Mouse (Mus musculus): ENCODE measurements around the gene Sema6d.

The Sema6d gene

DNA sequence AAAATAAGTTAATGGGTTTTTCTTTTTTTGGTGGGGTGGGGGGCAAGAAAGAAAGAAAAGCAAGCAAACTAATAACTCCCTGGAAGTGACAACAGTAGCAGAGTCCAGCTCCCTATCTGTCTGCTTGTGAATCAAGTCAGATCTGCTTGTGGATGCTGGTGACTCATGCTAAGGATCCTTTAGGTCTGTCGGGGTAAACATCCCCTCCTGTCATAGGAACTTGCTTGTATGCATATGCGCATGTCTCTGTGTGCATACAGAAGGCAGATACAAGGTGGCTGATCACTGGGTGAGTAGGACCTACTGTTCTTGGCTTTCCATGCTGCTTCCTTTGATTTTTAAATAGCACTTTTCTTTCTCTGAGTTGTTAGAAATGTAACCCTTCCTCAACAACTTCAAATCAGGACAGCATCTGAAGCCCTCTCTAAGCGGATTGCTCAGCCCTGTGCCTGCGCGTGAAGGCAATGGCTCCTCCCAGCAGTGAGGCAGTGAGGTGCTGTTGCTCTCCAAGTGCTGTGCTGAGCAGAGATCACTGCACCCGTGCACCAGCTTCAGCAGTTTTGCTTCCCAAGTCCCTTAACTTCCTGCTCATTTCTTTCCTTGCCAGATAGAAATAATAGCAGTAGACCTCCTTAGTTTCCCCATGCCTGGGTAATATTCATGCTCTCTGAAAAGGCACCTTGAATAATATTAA lies 550.9 kb downstream of the Sema6d start:
- DNase-seq (ENCODE audit: inconsistent age in 2 of 2, low spot score in 1 of 2), result no peak

DNA sequence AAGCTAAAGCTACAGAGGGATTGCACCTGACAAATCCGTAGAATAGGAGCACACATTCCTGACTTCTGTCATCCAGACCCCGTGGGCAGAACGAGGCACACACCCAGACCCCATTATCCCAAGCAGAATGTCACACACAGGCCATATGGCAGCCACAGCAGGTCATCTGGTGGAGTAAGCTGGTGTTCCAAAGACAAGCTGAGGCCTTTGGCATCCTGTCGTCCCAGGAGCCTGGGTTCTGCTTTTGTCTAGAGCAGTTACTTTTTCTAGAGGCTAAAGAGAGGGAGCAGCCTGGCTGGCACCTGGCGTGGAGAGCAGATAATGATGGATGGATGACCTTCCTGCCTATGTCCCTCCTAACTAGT lies 551.4 kb downstream of the Sema6d start:
- DNase-seq (ENCODE audit: inconsistent age in 2 of 2, low spot score in 1 of 2), result peak in 1 of 2 experiments; percentile 32

- DNase-seq (ENCODE audit: inconsistent age in 2 of 2, low spot score in 1 of 2), result no peak
Measured at GRCm38 (mm10) chr2:124642131-124642530, 552.4 kb downstream of the Sema6d start.

DNA sequence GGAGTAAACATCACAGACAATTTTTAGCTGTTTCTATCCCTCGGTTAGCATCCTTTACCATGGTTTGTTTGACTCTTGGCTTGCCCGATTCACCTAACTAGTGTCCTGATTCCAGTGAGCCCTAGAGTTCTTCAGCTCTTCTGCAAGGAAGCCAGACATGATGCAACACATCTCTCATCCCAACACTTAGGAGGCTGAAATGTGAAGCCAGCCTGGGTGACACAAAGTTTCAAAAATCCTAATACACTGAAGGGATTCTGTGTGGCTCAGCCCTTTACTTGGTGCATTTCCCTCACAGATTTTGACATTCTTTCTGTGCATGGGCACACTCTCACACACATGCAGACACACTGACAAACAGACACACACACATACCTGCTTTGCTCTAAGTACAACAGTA lies 560.8 kb downstream of the Sema6d start:
- DNase-seq (ENCODE audit: inconsistent age in 2 of 2, low spot score in 1 of 2), result no peak

- DNase-seq (ENCODE audit: inconsistent age in 2 of 2, low spot score in 1 of 2), result peak in 1 of 2 experiments; percentile 8
Measured at GRCm38 (mm10) chr2:124651146-124651545, 561.4 kb downstream of the Sema6d start.

GRCm38 (mm10) chr2:124653161-124653560 lies 563.4 kb downstream of the Sema6d start:
- DNase-seq (ENCODE audit: inconsistent age in 2 of 2, low spot score in 1 of 2), result no peak

GRCm38 (mm10) chr2:124657358-124657757 lies 567.6 kb downstream of the Sema6d start:
- no peak for DNase-seq (ENCODE audit: inconsistent age in 2 of 2, low spot score in 1 of 2)

- no peak for DNase-seq (ENCODE audit: inconsistent age in 2 of 2, low spot score in 1 of 2)
Measured at GRCm38 (mm10) chr2:124658374-124658773, 568.6 kb downstream of the Sema6d start.

DNA sequence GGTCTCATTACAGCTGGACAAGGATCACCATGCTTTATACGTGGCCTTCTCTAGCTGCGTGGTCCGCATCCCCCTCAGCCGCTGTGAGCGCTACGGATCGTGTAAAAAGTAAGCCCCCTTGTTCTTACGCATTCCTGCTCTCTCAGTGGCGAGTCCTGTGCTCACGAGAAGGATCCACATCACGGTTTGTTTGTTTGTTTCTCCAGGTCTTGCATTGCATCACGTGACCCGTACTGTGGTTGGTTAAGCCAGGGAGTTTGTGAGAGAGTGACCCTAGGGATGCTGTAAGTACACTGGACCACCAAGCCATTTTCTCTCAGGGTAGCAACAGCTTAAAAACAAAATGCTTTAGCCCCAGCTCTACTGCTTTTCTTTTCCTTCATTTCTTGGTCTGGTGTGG lies 569.8 kb downstream of the Sema6d start:
- DNase-seq (ENCODE audit: inconsistent age in 2 of 2, low spot score in 1 of 2), result no peak

DNA sequence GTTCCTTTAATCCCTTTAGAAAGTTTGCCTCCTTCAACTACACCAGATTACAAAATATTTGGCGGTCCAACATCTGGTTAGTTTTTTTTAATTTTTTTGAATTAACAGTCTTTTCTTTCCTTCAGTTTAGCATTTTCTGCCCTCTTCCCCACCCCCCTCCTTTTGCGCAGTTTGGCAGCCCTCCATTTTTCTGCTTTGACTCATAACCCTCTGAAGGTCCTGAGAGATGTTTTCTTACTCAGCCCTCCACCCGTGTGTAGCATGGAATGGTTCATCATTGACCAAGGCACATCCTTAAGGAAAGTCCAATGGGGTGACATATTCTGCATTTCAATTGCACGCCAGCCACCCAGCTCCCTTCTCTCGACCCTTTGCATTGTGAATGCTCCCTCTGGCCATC lies 570.9 kb downstream of the Sema6d start:
- DNase-seq (ENCODE audit: inconsistent age in 2 of 2, low spot score in 1 of 2), result peak in 1 of 2 experiments; percentile 65

DNA sequence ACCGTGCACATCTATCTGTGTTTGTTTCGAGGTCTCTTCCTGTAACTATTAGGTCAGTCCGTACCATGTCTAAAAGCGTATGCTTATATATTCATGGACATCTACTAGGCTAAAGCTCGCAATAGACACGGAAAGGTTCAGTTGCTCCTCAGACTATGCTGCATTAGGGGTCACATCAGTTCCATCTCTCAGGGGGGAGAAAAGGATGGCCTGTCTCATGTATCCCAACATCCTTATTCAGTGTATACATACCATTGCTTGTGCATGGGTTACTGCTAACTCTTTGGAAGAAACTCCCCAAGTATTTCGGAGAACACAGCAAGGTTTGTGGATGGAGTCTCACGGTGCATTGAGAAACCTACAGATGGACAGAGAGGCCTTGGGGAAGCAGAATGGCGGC lies 571.5 kb downstream of the Sema6d start:
- no peak for DNase-seq (ENCODE audit: inconsistent age in 2 of 2, low spot score in 1 of 2)

- no peak for DNase-seq (ENCODE audit: inconsistent age in 2 of 2, low spot score in 1 of 2)
Measured at GRCm38 (mm10) chr2:124662257-124662656, 572.5 kb downstream of the Sema6d start.

- DNase-seq (ENCODE audit: inconsistent age in 2 of 2, low spot score in 1 of 2), result no peak
Measured at GRCm38 (mm10) chr2:124664191-124664590, 574.4 kb downstream of the Sema6d start.

DNA sequence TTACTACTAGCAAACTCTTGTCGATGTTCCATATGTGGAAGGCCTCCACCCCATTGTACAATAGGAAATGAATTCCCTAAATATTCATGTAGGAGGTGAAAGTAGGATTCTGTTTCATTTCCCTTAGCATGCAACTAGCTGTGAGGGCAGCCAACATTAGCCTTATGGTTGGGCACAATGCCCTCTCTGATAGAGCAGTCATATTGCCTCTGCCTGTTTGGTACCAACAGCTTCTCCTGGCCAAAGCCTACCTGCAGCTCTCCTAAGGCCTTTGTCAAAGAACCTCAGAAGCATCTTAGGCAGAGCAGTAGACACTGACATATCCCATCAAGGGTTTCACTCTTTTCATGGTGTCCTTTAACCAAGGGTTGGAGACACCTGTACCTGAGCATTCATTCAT lies 578.7 kb downstream of the Sema6d start:
- DNase-seq (ENCODE audit: inconsistent age in 2 of 2, low spot score in 1 of 2), result no peak

DNA sequence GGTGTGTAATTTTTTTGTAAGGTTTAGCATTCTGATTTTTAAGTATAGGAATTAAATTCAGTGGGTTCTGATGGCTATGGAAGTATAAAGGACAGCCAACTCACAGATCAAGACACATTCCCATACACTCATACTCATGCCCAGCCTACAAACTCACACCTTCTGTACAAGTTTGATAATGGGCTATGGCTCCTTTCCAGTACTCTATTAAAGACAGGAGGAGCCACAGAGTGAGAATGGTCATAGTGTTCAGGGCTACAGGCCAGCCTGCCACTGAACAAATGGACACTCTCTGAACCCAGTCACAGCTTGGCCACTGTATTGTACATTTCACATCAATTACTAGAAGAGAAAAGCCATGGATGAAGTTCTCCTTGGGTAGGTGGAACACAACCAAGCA lies 583.3 kb downstream of the Sema6d start:
- no peak for DNase-seq (ENCODE audit: inconsistent age in 2 of 2, low spot score in 1 of 2)

- DNase-seq (ENCODE audit: inconsistent age in 2 of 2, low spot score in 1 of 2), result peak; percentile 11 to 49
Measured at GRCm38 (mm10) chr2:124684481-124684901, 594.7 kb downstream of the Sema6d start.

- no peak for DNase-seq (ENCODE audit: inconsistent age in 2 of 2, low spot score in 1 of 2)
Measured at GRCm38 (mm10) chr2:124690372-124690771, 600.6 kb downstream of the Sema6d start.

DNA sequence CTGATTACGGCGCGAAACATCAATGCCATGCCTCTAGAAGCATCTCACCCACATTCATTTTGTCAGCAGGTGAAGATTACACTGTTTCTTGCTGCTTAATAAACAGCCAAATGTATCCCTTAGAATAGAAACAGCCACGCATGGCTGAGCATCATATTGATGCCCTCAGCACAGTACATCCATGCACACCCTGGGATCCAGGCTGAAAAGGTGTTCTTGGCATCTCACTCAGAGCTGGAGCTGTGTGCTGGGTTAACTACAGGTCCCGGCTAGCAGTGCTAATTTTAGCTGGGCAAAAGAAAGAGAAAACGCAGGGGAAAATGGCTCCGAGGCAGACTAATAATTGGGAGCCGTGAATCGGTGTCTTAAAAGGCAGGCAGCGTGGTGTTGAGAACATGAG lies 612.9 kb downstream of the Sema6d start:
- no peak for DNase-seq (ENCODE audit: inconsistent age in 2 of 2, low spot score in 1 of 2)

- DNase-seq (ENCODE audit: inconsistent age in 2 of 2, low spot score in 1 of 2), result no peak
Measured at GRCm38 (mm10) chr2:124704922-124705321, 615.2 kb downstream of the Sema6d start.

- DNase-seq (ENCODE audit: inconsistent age in 2 of 2, low spot score in 1 of 2), result no peak
Measured at GRCm38 (mm10) chr2:124705806-124706205, 616.0 kb downstream of the Sema6d start.

DNA sequence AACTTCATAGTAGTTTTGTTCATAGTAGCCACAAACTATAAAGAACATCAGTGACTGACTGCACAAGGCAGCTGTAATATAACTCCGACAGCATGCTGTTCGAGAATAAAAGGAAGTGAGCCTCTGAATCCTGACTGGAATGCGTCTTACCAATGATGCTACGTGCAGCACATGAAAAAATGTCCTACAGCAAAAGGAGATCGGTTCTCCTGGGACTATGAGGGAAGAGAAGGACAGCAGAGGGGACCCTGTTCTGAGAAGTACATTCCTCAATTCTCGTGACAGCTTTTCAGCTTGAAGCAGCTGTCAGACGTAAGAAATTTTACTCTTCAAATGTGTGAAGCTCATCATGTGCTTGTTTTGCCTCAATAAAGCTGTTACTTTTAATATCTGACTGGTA lies 617.1 kb downstream of the Sema6d start:
- no peak for DNase-seq (ENCODE audit: inconsistent age in 2 of 2, low spot score in 1 of 2)
